Mouse (Mus musculus) fat pad, adult 2 months (tissue): ENCODE data around the gene Tmem184c.

Source experiments
- DNase-seq: peaks from one replicate; pipeline ENCODE4 v3.0.0-alpha.2; 2011; ENCODE audit warnings: low read depth, low spot score; ENCODE audit errors: extremely low read depth

The Tmem184c gene

DNA sequence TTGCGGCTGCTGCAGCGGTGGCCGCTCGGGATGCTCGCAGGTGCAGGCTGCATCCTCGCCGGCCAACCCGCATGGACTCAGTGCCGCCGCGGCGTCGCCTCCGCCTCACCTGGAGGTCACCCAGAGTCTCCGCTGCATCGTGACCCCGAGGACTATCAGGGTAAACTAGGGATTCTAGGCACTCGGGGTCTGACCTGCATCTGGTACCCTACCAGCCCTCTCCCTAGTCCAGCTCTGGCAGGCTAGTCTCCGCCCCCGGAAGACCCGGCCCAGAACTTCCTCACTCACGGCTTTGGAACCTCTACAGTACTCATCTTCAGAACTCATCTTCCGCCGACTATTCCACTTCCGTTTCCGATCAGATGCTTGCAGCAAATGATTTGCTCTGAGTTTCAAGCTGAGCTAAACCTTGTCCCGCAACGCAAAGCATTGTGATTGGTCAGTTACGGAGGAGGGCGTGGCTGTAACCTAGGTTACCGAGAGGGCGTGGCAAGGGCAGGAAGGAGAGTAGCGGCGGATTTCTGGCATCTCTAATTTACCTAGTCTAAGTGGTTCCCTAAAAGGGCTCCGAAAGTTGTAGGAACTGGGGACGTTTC, at the start of gene Tmem184c:
Tmem184c (minus strand) TSS at position 325 of the 596 bp plus-strand sequence.
- DNase-seq: peak; percentile 73

DNA sequence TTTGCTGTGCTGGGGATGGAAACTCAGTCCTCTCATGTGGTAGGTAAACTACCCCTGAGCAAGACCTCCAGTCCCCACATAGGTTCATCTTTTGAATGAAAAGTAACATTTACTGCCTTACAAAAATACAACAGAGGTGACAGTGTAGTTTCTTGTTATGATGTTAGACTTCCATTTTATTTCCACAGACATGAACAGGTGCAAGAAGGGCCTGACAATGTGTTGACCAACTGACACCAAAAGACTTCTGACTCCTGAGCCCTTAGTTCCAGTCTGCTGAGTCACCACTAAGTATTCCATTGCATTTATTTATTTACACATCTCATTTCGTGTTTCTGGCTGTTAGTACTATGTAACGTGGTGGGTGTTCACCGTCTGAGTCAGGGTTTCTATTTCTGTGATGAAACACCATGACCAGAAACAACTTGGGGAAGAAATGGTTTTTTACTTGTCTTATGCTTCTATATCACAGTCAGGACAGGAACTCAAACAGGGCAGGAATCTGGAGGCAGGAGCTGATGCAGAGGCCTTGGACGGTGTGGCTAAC, 49.1 kb upstream of the Tmem184c start:
- no peak for DNase-seq

DNA sequence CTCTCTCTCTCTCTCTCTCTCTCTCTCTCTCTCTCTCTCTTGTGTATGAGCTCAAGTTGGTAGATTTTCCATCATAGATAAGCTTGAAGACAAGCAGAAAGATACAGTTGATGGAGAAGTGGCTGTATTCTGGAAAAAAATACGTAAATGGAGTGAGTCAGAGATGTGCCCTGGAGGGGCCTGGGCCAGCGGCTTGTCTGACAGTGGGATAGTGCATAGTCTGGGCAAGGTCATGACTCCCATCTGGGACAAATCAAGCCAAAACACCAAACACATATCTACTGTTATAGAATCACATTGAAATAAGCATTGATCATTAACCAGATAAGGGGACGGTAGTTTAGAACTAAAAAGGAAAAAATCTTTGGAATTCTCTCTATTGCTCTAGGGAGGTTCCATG, 47.9 kb upstream of the Tmem184c start:
- no peak for DNase-seq

DNA sequence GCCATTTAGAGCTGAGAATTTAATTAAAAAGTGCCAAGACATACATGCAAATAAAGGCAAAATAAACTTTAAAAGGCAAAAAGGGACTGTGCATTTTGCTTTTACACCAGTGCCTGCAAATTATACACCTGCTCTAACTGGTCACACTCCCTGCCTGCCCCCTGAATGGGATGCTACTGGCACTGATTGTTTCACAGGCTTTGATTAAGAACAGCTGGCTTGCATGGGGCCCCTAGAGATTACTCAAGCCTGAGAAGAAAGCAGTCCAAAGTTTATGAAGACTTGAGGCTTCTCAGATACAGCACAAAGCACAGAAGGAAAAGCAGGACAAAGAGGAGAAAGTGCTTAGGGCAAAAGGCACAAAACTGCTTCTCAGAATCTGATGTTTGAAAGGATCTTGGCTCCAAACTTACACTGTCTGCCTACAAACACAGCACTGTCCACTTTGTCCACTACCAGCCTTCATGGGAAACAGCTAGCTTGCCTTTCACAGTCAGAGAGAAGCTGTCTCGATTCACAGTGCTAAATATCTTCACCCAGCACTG, 40.2 kb upstream of the Tmem184c start:
- DNase-seq: no peak

DNA sequence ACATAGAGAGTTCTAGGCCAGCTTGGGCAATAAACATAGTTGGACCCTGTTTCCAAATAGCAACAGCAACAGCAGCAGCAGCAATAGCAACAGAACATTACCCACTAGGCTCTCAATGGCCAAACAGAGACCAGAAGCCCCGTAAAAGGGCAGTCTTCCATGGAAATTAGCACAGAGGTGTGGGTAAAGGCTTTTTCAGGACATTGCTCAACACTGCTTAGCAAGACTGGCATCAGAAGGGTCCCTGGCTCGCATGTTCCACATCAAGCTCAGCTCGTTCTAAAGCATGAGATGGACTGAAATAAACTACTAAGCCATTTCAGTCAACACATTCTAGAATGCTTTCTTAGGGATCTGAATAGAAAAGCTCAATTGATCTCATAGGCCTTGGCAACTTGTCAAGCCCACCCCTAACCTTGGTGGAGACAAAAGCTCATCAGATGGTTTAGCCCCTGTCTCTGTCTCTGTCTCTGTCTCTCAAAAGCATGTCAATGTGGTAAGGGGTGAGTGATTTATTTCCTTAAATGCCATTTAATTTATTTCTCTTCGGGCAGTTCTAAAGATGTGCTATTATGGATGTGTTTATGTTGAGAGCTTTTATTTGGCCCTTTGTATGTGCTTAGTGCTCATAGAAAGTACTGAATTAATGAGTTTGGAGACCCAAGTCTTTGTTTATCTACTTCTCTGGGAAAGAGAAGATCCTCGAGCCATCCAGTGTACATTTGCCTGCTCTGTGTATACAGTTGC, 29.8 kb upstream of the Tmem184c start:
- DNase-seq: no peak

DNA sequence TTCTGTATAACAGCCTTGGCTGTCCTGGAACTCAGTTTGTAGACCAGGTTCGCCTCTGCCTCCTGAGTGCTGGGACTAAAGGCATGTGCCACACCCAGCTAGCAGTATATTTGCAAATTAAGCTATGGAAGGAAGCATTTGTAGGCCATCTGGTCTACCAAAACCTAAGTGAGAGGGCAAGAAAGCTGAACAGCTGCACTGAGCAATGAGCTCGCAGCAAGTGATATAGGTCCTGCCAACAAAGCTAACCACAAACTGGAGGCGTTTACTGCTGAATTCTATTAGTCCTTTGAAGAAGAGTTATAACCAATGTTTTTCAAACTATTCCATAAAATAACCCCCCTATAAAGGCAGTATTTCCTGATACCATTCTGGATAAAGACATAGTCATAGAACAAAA, 27.1 kb upstream of the Tmem184c start:
- DNase-seq: no peak

DNA sequence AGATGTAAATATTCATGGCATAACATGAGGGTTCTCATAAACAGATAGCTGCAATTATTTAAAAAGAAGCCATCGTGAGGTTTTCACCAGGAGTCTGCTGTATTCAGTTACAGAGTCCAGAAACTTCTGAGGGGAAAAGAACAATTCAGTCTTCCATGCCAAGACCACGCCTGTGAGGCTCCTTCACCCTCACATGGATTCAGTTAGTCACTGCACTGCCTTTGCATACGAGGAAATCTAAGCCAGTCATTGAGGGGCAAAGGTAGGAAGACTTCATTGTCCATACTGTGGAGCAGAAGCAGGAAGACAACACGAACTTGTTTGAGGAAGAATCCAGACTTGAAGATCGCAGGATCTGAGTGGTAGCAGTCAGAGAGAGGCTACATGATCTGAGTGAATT, 23.5 kb upstream of the Tmem184c start:
- no peak for DNase-seq

DNA sequence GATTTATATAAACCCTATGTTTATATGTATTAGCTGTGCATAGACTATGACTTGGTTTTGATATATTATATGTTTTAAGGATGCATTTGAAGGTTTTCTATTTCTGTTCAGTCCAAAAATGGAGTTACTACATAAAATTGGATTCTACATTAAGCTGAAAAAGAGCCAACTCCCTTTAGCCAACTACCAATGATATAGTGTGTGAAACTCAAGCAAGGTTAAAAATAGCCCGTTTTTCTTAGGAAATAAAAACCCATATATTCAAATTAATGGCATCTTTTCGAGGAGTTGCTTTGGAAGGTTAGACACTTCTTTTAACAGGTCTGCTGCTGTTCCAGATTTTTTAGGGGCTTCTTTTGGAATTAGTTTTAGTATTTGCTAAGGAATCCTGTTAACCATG, 22.7 kb upstream of the Tmem184c start:
- DNase-seq: no peak

DNA sequence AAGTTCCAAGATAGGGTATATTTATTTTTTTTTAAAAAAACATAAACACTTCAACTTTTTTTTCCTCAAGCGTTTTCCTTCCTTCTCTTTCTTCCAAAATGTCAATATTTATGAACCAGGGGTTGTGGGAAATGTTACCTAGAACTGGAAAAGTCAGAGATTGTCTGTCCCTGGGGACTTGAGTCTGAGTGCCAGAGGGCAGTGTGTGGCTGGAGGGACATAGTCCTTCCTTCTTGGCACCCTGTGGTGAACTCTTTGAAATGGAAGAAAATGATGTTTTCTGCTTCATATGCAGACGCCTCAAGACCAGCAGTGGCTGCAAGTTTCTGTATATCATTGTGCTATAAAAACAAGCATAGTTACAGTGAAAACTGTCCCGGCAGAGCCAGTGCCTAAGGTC, 20.2 kb upstream of the Tmem184c start:
- no peak for DNase-seq

DNA sequence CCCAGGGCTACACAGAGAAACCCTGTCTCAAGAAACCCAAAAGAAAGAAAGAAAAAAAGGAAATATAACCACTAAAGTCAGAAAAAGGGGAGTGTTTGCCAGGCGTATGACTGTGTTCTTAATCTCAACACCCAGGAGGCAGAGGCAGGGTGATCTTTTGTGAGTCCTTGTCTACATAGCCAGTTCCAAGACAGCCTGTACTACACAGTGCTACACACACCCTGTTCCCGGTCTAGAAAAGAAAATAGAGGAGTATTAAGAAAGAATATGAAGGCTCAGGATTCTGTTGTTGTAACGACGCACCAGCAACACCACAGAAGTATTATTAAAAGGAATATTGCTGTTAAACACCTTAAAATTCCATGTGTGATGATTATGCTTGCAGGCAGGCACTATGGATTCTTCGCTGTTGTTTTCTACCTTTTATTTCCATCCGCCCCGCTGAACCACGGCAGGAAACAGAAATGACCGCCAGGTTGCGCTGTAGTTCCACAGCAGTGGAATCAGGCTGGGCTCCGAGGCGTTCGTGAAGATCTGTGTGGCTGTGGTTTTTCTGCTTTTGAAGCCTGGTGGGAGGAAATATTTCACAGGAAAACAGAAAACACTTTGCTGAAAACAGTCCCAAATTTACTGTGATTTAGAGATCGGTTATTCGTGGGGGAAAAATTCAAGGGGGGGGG, 19.5 kb upstream of the Tmem184c start:
- DNase-seq: no peak

DNA sequence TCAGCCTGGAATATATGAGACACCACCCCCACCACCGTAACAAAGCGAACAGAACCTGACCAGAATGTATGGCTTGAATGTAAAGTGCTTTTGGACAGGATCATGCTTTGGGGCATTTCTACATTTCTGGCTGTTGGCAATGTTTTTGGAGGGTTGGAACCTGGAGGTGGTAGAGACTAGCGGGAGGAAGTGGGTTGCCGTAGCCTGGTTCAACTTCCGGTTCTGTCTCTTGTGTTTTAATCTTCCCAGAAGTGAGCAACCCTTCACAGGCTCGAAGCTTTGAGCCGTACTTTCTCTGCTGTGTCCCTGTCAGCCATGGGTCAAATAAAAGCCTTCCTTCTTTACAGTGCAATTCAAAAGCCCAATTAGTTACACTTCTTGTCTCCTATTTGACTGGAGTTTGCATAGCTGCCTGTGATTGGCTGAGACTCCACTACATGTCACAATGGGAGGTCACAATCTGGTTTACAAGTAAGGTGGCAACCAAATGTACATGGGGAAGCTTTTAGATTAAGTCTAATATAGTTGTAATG, 13.2 kb upstream of the Tmem184c start:
- DNase-seq: no peak

DNA sequence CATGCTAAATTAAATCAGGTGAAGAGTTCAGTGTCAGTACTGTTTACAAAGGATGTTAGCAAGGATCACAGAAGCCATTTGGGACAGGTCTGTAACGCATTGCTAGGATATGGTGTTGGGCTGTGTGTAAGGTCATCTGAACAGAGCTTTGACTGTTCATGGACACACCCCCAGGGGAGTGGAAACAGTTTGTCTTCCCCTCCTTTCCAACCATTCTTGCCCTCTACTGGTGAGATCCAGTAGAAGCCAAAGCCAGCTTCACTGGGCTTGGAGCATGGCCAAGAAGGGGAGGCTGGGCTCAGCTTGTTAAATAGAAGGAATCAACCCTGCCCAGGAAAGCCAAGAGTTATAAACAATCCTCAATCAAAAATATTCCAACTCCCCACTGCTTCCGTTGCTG, 7.4 kb upstream of the Tmem184c start:
- DNase-seq: no peak

DNA sequence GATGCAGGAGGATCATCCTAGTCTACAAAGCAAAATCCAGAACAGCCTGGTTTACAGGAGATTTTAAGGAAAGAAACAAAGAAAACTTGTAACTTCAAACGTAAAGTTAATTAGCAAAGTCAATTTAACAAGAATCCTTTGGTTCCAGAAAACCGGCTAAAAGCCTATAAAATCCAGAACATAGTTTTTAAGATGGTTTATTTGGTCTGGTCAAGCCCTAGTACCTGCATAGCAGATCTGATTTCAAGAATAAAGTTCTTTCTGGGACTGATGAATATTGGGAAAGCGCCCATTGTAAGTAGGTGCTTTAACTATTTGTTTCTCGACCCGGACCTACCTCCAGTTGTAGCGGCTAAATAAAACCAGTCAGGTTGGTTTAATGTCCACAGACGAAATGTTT, 877 bp downstream of the Tmem184c start:
- no peak for DNase-seq

DNA sequence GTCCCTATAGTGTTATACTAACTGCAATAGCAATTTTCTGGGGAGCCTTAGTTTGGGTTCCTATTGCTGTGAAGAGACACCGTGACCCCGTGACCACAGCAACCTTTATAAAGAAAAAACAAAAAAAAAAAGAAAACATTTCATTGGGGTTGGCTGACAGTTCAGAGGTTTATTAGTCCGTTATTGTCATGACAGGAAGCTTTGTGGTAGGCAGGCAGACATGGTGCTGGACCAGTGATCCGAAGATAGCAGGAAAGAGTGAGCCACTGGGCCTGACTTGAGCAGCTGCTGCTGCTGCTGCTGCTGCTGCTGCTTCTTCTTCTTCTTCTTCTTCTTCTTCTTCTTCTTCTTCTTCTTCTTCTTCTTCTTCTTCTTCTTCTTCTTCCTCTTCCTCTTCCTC, 26.3 kb downstream of the Tmem184c start:
- DNase-seq: no peak

DNA sequence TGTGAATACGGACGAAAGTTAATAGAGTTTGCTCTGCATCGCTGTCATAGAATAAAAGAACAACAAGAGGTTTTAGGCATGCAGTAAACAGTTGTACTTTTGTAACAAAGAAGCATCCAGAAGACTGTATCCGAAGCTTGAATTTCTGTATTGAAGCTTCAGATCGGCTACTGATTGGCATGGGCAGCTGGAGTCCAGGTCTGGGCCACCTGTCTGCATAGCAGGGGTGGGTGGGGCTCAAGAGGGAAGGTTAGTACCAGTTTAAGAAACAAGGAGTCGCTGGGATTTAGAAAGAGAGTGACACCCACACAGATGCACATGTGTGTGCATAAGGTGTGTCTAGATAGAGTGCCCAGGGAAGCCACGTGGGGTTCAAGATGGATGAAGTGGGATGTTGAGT, 32.8 kb downstream of the Tmem184c start:
- DNase-seq: no peak

DNA sequence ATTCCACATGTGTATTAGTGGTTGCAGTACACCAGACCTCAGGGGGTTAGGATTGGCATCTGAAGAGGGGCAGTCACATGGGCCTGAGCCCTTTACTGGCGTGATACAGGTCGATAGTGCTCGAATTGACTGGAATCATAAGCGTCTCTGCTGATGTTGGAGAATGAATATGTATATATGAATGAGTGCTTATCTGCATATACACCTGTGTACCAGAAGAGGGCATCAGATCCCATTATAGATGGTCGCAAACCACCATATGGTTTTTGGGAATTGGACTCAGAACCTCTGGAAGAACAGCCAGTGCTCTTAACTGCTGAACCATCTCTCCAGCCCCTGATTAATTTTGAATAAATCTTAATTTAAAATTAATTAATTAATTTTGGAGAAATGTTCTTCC, 36.3 kb downstream of the Tmem184c start:
- no peak for DNase-seq

DNA sequence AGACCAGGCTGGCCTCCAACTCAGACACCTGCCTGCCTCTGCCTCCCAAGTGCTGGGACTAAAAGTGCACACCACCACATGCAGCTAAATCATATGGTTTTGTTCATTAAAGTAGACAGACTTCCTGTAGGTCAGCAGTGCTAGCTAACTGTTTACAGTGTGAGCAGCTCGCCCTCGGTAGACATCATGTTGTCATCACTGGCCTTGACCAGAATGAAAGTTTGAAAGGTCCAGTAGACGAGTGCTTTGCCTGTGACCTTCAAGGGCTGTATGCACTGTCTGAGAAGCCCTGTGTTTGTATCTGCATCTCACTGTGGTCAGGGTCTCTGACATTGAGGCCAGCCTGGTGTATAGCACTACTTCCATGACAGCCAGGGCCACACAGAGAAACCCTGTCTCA, 49.1 kb downstream of the Tmem184c start:
- no peak for DNase-seq

DNA sequence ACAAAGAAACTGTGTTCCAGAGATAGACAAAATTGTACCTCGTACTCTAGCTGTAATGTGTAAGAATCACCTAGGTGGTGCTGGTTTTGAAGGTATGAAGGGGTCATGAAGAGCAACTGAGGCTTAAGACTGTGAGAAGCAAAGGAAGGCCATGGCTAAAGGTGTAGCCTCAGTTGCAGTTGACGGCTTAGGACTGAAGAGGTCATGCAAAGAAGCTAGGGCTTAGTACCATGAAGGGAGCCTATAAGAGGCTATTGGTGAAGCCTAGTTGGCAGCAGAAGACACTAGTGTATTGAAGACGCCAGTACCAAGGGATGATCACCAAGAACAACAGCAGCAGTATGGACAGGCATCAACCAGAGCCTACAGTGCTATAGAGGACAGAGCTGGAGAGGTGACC, 58.0 kb downstream of the Tmem184c start:
- no peak for DNase-seq

DNA sequence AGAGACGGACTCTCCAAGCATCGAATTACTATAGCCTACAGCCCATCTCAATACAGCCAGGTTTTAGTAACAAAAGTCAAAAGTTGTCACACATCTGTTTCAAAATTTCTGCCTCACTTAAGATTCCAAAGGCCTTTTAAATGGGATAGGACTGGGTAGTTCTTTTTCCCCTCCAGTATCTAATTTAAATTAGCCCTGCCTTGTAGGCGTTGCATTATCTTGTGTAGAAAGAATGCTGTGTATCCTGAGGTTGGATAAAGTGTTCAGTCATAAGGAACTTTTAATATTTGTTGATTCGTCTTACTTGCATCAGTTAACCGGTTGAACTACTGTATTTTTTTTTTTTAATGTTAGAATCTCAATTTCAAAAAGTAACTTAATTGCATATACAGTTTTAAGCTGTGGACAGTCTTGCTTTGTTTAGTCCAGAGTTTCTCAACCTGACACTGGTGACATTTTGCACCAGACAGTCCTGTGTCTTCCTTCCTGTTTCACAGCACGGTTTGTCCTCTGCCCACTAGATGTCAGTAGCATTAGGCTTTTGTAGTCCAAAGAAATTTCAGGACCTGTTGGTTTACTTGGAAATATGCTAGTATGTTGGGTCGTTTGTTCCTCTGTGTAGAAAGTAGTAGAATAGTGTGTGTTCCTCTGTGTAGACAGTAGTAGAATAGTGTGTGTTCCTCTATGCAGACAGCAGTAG, 60.5 kb downstream of the Tmem184c start:
- no peak for DNase-seq

DNA sequence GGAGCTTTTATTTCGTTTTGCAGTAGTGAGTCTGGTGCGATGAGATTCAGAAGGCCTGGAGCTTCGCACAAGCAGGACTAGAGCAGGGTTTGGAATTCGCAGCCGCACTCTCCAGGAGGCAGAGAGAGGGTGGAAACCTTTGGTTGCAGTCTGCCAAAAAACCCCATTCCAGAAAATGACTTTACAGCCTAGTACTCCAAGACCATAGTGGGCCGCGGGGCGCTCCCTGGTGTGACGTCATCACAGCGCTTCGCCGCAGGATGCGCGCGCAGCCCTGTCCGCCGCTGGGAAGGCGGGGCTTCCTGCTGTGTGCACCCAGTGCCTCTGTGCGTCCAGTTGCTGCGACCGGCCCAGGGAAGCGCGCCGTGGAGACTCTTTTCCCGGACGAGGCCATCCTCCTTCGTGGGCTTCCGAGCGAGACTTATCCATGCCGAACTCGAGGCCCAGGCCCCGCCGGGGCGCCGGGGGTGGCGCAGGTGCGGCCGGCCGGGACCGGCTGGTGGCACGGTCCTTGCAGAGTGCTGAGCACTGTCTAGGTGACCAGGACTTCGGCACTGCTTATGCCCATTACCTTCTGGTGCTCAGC, 61.3 kb downstream of the Tmem184c start, which contains the start of gene Prmt9:
Prmt9 (plus strand) TSS at position 277 of the 586 bp plus-strand sequence.
- no peak for DNase-seq
